22 mouse cellular contexts compared by ENCODE assay signal in genomic region chr19:27672679-27673190, GRCm38 (mm10).
"Had no signal": no experiment of that assay in that cellular context is flagged by ENCODE, and none has a peak within 500 bp of the region (broad histone marks: within the 10 kb centered on the region; RNA-seq: fewer than 3 reads in every experiment).

No protein-coding gene starts in this region.

- H3K9me3 ChIP-seq: limb, embryonic 10.5 days; limb, embryonic 13.5 days; liver, embryonic 13.5 days; lung, embryonic 15.5 days; midbrain, embryonic 12.5 days; midbrain, embryonic 15.5 days; neural tube, embryonic 12.5 days; neural tube, embryonic 15.5 days had no signal

- ATAC-seq: inflammation-experienced regulatory T-cells, adult 6 months; intestine, embryonic 16.5 days; midbrain, embryonic 15.5 days had no signal

- H3K4me1 ChIP-seq: limb, embryonic 10.5 days; limb, embryonic 13.5 days; liver, embryonic 13.5 days; lung, embryonic 15.5 days; megakaryocyte, embryonic 14.5 days; midbrain, embryonic 12.5 days; midbrain, embryonic 15.5 days; neural tube, embryonic 12.5 days; neural tube, embryonic 15.5 days had no signal

- DNase-seq: kidney, adult 18-20 months; kidney, adult 9 months; kidney, postnatal 14 days; kidney, postnatal 4 days; layer of hippocampus, postnatal 36 days; liver, embryonic 13.5 days; lung, adult 18-20 months; lung, postnatal 10 days; lung, postnatal 36 days; thymus, adult 18-20 months; thymus, postnatal 4 days had no signal

- H3K27me3 ChIP-seq: limb, embryonic 13.5 days; liver, embryonic 13.5 days; lung, embryonic 15.5 days; megakaryocyte, embryonic 14.5 days; midbrain, embryonic 12.5 days; midbrain, embryonic 15.5 days; neural tube, embryonic 12.5 days; neural tube, embryonic 15.5 days had no signal

- H3K36me3 ChIP-seq: limb, embryonic 10.5 days; limb, embryonic 13.5 days; liver, embryonic 13.5 days; lung, embryonic 15.5 days; midbrain, embryonic 12.5 days; midbrain, embryonic 15.5 days; neural tube, embryonic 12.5 days; neural tube, embryonic 15.5 days had no signal

- H3K4me3 ChIP-seq: layer of hippocampus, adult 2 months; limb, embryonic 10.5 days; limb, embryonic 13.5 days; liver, embryonic 13.5 days; lung, embryonic 15.5 days; megakaryocyte, embryonic 14.5 days; midbrain, embryonic 12.5 days; midbrain, embryonic 15.5 days; neural tube, embryonic 12.5 days; neural tube, embryonic 15.5 days had no signal

- H3K27ac ChIP-seq: layer of hippocampus, adult 2 months; limb, embryonic 10.5 days; limb, embryonic 13.5 days; liver, embryonic 13.5 days; lung, embryonic 15.5 days; midbrain, embryonic 12.5 days; midbrain, embryonic 15.5 days; neural tube, embryonic 12.5 days; neural tube, embryonic 15.5 days had no signal

- H3K4me2 ChIP-seq: limb, embryonic 13.5 days; liver, embryonic 13.5 days; lung, embryonic 15.5 days; midbrain, embryonic 12.5 days; midbrain, embryonic 15.5 days; neural tube, embryonic 12.5 days; neural tube, embryonic 15.5 days had no signal

- H3K9ac ChIP-seq: limb, embryonic 13.5 days; liver, embryonic 13.5 days; lung, embryonic 15.5 days; midbrain, embryonic 12.5 days; midbrain, embryonic 15.5 days; neural tube, embryonic 12.5 days; neural tube, embryonic 15.5 days had no signal
